Mouse (Mus musculus) ES-Bruce4 (cell line): ENCODE measurements at regions not wholly inside any gene's neighbourhood (a gene's known extent, or its start where the extent isn't known, plus 50 kb on each side); places are given as distances from the start of the nearest gene placed in this dataset.
A peak's percentile ranks its signal among the peaks of the same experiment; 100 is the strongest.

Source experiments
- CTCF ChIP-seq: IDR thresholded peaks from one replicate; pipeline ENCODE4 v1.8.1; 2011; ENCODE audit warnings: low read depth, low read length
- EP300 ChIP-seq: IDR thresholded peaks from 2 replicates; pipeline ENCODE4 v1.6.1; 2011; ENCODE audit warnings: low read depth, low read length; ENCODE audit not compliant: insufficient read depth
- POLR2A ChIP-seq: IDR thresholded peaks from one replicate; pipeline ENCODE4 v1.8.1; 2011; ENCODE audit warnings: low read length; ENCODE audit not compliant: insufficient read depth

DNA sequence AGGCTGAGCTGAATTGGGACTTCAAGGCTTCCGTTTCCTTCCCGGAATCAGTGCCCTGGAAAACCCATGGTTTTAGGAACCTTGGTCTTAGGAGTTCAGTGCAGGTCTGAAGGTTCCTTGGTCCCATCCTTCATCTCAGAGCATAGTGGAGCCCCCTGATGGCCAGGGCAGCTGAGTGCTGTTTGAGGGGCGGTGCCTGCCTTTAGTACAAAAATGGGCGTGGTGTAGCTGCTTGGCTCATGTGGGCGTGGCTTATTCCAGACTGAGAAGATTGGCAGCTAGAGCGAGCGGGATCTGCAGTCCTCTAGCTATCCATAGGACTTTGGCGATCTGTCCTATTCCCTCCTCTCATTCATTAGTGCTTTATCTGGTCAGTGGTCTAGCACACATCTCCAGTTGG is 107.0 kb upstream of the Vrk1 start:
- TF ChIP-seq CTCF (peak; percentile 64), EP300 (no peak), POLR2A (no peak)
